Mouse (Mus musculus) stomach, embryonic 14.5 days (tissue): ENCODE measurements around the gene Rab7b. TPM values are rescaled to one million over a fixed set of nuclear protein-coding genes. Genes with fewer than 3 reads are reported as not detected.

Source experiments
- ATAC-seq: fragments of 200-750 bp; cut with Nextera tagmentation; 2 replicates; pipeline ENCODE4 v1.8.0; 2017; ENCODE audit warnings: low read depth, moderate TSS enrichment; ENCODE audit not compliant: insufficient number of reproducible peaks, insufficient read depth, low FRiP score
- H3K27ac ChIP-seq: fragments of 300-500 bp; sonication (generic); 2 replicates; pipeline ENCODE4 v1.5.1; 2014; ENCODE audit warnings: mild to moderate bottlenecking, low read length, moderate library complexity, mixed read lengths
- H3K27me3 ChIP-seq: fragments of 300-500 bp; sonication (generic); 2 replicates; pipeline ENCODE4 v1.6.1; 2014; ENCODE audit warnings: low read length, control low read depth, mixed read lengths; ENCODE audit not compliant: control insufficient read depth, insufficient read depth
- H3K36me3 ChIP-seq: fragments of 300-500 bp; sonication (generic); 2 replicates; pipeline ENCODE4 v1.6.1; 2014; ENCODE audit warnings: mild to moderate bottlenecking, control low read depth, low read length, moderate library complexity, mixed read lengths; ENCODE audit not compliant: control insufficient read depth, insufficient read depth
- H3K4me1 ChIP-seq: fragments of 300-500 bp; sonication (generic); 2 replicates; pipeline ENCODE4 v1.6.1; 2014; ENCODE audit warnings: low read length, control low read depth, mixed read lengths; ENCODE audit not compliant: control insufficient read depth, insufficient read depth
- H3K4me2 ChIP-seq: fragments of 300-500 bp; sonication (generic); replicated peaks from 2 replicates; pipeline ENCODE4 v1.6.1; 2014; ENCODE audit warnings: low read depth, low read length, control low read depth
- H3K4me3 ChIP-seq: fragments of 300-500 bp; sonication (generic); 2 replicates; pipeline ENCODE4 v1.5.1; 2014; ENCODE audit warnings: low read depth, low read length, control low read depth
- H3K9ac ChIP-seq: fragments of 300-500 bp; sonication (generic); replicated peaks from 2 replicates; pipeline ENCODE4 v1.6.1; 2014; ENCODE audit warnings: low read depth, mild to moderate bottlenecking, control low read depth, low read length, moderate library complexity, mixed read lengths
- H3K9me3 ChIP-seq: fragments of 300-500 bp; sonication (generic); 2 replicates; pipeline ENCODE4 v1.6.1; 2016; ENCODE audit warnings: low read depth, low read length, control low read depth; ENCODE audit not compliant: control insufficient read depth
- WGBS: fragments of 180-500 bp; shearing (Covaris S2); extraction: QIAGEN DNeasy Blood & Tissue Kit; methylation state at CpG from one replicate; pipeline ENCODE4 v1.1.7; 2014; 5-methylcytosine and 5-hydroxymethylcytosine counted together
- polyA plus RNA-seq: library from polyadenylated mRNA; unstranded; fragments of >200 nt; fragmentation: Nextera tagmentation; extraction: Ambion mirVana; gene quantifications from 2 replicates; pipeline ENCODE4 v1.2.1, GENCODE M21; 2014

Rab7b gene
- polyA plus RNA-seq, 1 experiment from 2014 or later, result 3.9 TPM

- no peaks in the 10 kb centered on the region for H3K9me3 ChIP-seq
Observed at GRCm38 (mm10) chr1:131699642-131700041, 11.1 kb downstream of the Rab7b start.

GRCm38 (mm10) chr1:131700447-131700846 lies 12.0 kb downstream of the Rab7b start:
- Histone ChIP-seq H3K36me3 (no peaks in the 10 kb centered on the region), H3K4me2 (no peak overlapping the region), H3K27ac (no peak overlapping the region), H3K4me1 (no peaks in the 10 kb centered on the region), H3K27me3 (no peaks in the 10 kb centered on the region), H3K4me3 (no peak overlapping the region), H3K9me3 (no peaks in the 10 kb centered on the region), H3K9ac (no peak overlapping the region)
- 75% methylated on average over 5 of the region's 5 CpGs for WGBS
- no peak for ATAC-seq

More at GRCm38 (mm10) chr1:131699642-131700041, 11.1 kb downstream of the Rab7b start:
- H3K27ac ChIP-seq, result no peak overlapping the region
- no peaks in the 10 kb centered on the region for H3K27me3 ChIP-seq
- no peak overlapping the region for H3K4me2 ChIP-seq
- ATAC-seq, result no peak
- H3K4me3 ChIP-seq, result no peak overlapping the region
- 57% methylated on average over 4 of the region's 4 CpGs for WGBS
- no peak overlapping the region for H3K9ac ChIP-seq
- no peaks in the 10 kb centered on the region for H3K4me1 ChIP-seq
- H3K36me3 ChIP-seq, result no peaks in the 10 kb centered on the region

GRCm38 (mm10) chr1:131701391-131701790 lies 12.9 kb downstream of the Rab7b start:
- Histone ChIP-seq H3K4me2 (no peak overlapping the region), H3K9ac (no peak overlapping the region)
- 85% methylated on average over 5 of the region's 5 CpGs for WGBS

GRCm38 (mm10) chr1:131702094-131702766 lies 13.7 kb downstream of the Rab7b start:
- no peaks in the 10 kb centered on the region for H3K27me3 ChIP-seq
- 57% methylated on average over 8 of the region's 8 CpGs for WGBS
- no peaks in the 10 kb centered on the region for H3K36me3 ChIP-seq
- H3K27ac ChIP-seq, result no peak overlapping the region
- no peak overlapping the region for H3K4me3 ChIP-seq
- H3K9me3 ChIP-seq, result no peaks in the 10 kb centered on the region
- H3K4me2 ChIP-seq, result no peak overlapping the region
- no peak for ATAC-seq
- H3K9ac ChIP-seq, result no peak overlapping the region
- no peaks in the 10 kb centered on the region for H3K4me1 ChIP-seq

More at GRCm38 (mm10) chr1:131701391-131701790, 12.9 kb downstream of the Rab7b start:
- Histone ChIP-seq H3K9me3 (no peaks in the 10 kb centered on the region), H3K27ac (no peak overlapping the region), H3K27me3 (no peaks in the 10 kb centered on the region), H3K4me1 (no peaks in the 10 kb centered on the region), H3K36me3 (no peaks in the 10 kb centered on the region), H3K4me3 (no peak overlapping the region)
- no peak for ATAC-seq

GRCm38 (mm10) chr1:131703482-131703881 lies 15.0 kb downstream of the Rab7b start:
- H3K36me3 ChIP-seq, result no peaks in the 10 kb centered on the region
- H3K27me3 ChIP-seq, result no peaks in the 10 kb centered on the region
- no peak for ATAC-seq
- no peaks in the 10 kb centered on the region for H3K4me1 ChIP-seq
- no peak overlapping the region for H3K9ac ChIP-seq
- no peak overlapping the region for H3K4me3 ChIP-seq
- 72% methylated on average over 2 of the region's 2 CpGs for WGBS
- no peak overlapping the region for H3K4me2 ChIP-seq
- no peaks in the 10 kb centered on the region for H3K9me3 ChIP-seq
- H3K27ac ChIP-seq, result no peak overlapping the region

- no peaks in the 10 kb centered on the region for H3K36me3 ChIP-seq
- H3K27me3 ChIP-seq, result no peaks in the 10 kb centered on the region
- H3K9me3 ChIP-seq, result no peaks in the 10 kb centered on the region
- ATAC-seq, result no peak
- H3K9ac ChIP-seq, result no peak overlapping the region
- H3K4me3 ChIP-seq, result no peak overlapping the region
- no peak overlapping the region for H3K27ac ChIP-seq
- H3K4me2 ChIP-seq, result no peak overlapping the region
- 15% methylated on average over 4 of the region's 4 CpGs for WGBS
- no peaks in the 10 kb centered on the region for H3K4me1 ChIP-seq
Observed at GRCm38 (mm10) chr1:131708338-131708737, 19.8 kb downstream of the Rab7b start.

- no peak for ATAC-seq
- Histone ChIP-seq H3K9ac (no peak overlapping the region), H3K9me3 (no peaks in the 10 kb centered on the region), H3K36me3 (no peaks in the 10 kb centered on the region), H3K27me3 (no peaks in the 10 kb centered on the region), H3K4me2 (no peak overlapping the region), H3K27ac (no peak overlapping the region), H3K4me1 (no peaks in the 10 kb centered on the region), H3K4me3 (no peak overlapping the region)
- 78% methylated on average over 10 of the region's 10 CpGs for WGBS
Observed at GRCm38 (mm10) chr1:131711518-131711917, 23.0 kb downstream of the Rab7b start.

GRCm38 (mm10) chr1:131712386-131712785 lies 23.9 kb downstream of the Rab7b start:
- no peak overlapping the region for H3K4me2 ChIP-seq
- H3K4me3 ChIP-seq, result no peak overlapping the region
- no peaks in the 10 kb centered on the region for H3K27me3 ChIP-seq
- H3K36me3 ChIP-seq, result no peaks in the 10 kb centered on the region
- 26% methylated on average over 2 of the region's 2 CpGs for WGBS
- no peaks in the 10 kb centered on the region for H3K9me3 ChIP-seq
- no peak overlapping the region for H3K9ac ChIP-seq
- no peaks in the 10 kb centered on the region for H3K4me1 ChIP-seq
- no peak overlapping the region for H3K27ac ChIP-seq
- peak; percentile 31; the same call in 1 of the 2 replicates for ATAC-seq
